Mouse (Mus musculus) E14TG2a.4 (cell line): ENCODE results near the gene Cxxc4.

Source experiments
- CTCF ChIP-seq: conservative IDR thresholded peaks from 2 replicates; pipeline ENCODE4 v1.5.1; 2014; ENCODE audit warnings: low read length
- NANOG ChIP-seq: IDR thresholded peaks from 2 replicates; pipeline ENCODE4 v1.6.1; 2014; ENCODE audit warnings: borderline replicate concordance, low read length, mixed read lengths

DNA sequence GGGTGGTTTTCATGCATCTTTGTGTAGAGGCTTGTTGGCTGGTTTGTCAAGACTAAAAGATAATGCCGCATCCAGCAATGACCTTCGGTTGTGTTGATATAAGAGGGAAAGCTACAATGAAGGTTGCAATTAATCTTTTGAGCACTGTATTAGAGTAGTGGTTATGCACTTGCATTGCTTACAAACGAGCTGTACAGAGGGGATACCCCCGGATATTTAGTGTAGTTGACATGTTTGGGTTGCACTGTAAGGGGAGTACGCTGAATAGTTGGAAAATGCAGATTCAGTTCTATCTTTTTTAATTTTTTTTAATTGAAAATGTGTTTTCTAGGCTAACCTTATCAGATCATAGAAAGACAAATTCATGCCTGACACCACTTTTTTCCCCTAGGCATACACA, 22.4 kb downstream of the Cxxc4 start:
- no peak for TF ChIP-seq CTCF
- TF ChIP-seq NANOG: no peak
